Mouse (Mus musculus) layer of hippocampus, adult 11-12 months (tissue): ENCODE measurements around the gene Myd88.

Experiments
- DNase-seq: peaks from one replicate; pipeline ENCODE4 v3.0.0; 2022; ENCODE audit warnings: low spot score

Gene Myd88

GRCm38 (mm10) chr9:119290791-119291190 lies 50.4 kb downstream of the Myd88 start:
- DNase-seq, result no peak
